Comparison of ENCODE assay signal across 12 mouse cellular contexts in the genomic region with DNA sequence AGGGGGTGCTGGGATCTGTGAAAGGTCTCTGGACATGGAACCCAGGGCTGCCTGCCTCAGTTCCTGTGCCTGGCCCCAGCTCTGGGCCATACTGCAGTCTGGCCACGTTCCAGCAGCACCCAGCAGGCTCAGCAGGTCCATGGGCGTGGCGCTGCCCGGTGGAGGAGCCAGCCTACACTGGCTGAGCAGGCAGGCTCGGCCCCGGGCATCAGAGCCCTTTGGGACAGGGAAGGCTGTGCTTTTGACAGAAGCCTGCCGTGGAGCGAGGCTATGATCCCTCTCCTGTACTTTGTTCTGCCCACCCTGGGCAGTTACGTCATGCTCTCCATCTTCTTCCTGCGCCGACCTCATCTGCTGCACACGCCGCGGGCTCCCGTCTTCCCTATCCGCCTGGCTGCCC. TPM values are rescaled to one million over a fixed set of nuclear protein-coding genes. Genes with fewer than 3 reads are reported as not detected.
A peak's percentile ranks its signal among the peaks of the same experiment; 100 is the strongest.
DNase-seq lines count a peak whose midpoint lies in the region; ATAC-seq and TF ChIP-seq lines count a peak whose summit lies in the region.
"Had no signal": no experiment of that assay in that cellular context is flagged by ENCODE, and none has a peak within 500 bp of the region (broad histone marks: within the 10 kb centered on the region; RNA-seq: fewer than 3 reads in every experiment).

A gene (plus strand): TSS at position 134 of the 400 bp plus-strand sequence.

- H3K27me3 ChIP-seq in liver, embryonic 12.5 days (replicated peaks), result no peaks in the 10 kb centered on the region
- H3K27me3 ChIP-seq in liver, embryonic 11.5 days (replicated peaks; ENCODE audit: control insufficient read depth, insufficient read depth, low read length), result no peaks in the 10 kb centered on the region
- no peaks in the 10 kb centered on the region for H3K27me3 ChIP-seq in MEL (ENCODE audit: control insufficient read depth in 1 of 2, insufficient read depth in 2 of 2, low read length in 2 of 2)

- 83% methylated on average over 16 of the region's 16 CpGs for WGBS in liver, embryonic 12.5 days (ENCODE audit: insufficient replicate concordance)
- WGBS in liver, embryonic 11.5 days, result 84% methylated on average over 16 of the region's 16 CpGs

- no peak within 1 kb of the TSS for H3K4me2 ChIP-seq in liver, embryonic 12.5 days
- H3K4me2 ChIP-seq in liver, embryonic 11.5 days, result no peak within 1 kb of the TSS

- no peak for TF ChIP-seq EP300 in MEL (IDR thresholded peaks at IDR 0.05; ENCODE audit: low read depth in 1 of 2, low read length in 2 of 2)

- ATAC-seq in liver, embryonic 12.5 days, result no peak
- no peak for ATAC-seq in liver, embryonic 11.5 days (replicated peaks; ENCODE audit: low FRiP score)
- ATAC-seq in megakaryocyte, adult 5-6 weeks (ENCODE audit: poor library complexity, severe bottlenecking), result no peak
- ATAC-seq: forebrain, embryonic 16.5 days had no signal

- H3K4me1 ChIP-seq in liver, embryonic 12.5 days, result peaks cover 55% of the 10 kb centered on the region
- H3K4me1 ChIP-seq in liver, embryonic 11.5 days (replicated peaks; ENCODE audit: control insufficient read depth, insufficient read depth, low read length), result peaks cover 23% of the 10 kb centered on the region
- H3K4me1 ChIP-seq in MEL (ENCODE audit: control insufficient read depth in 1 of 2, insufficient read depth in 2 of 2, low read length in 2 of 2), result peaks cover 5 to 10% of the 10 kb centered on the region in 2 experiments; a peak in 1 of 4 replicates

- no peak within 1 kb of the TSS for H3K4me3 ChIP-seq in liver, embryonic 12.5 days
- H3K4me3 ChIP-seq in liver, embryonic 11.5 days (ENCODE audit: low read depth, low read length), result no peak within 1 kb of the TSS
- no peak within 1 kb of the TSS for H3K4me3 ChIP-seq in MEL (ENCODE audit: control insufficient read depth in 1 of 2, insufficient read depth in 1 of 2, low read depth in 2 of 2, low read length in 2 of 2)

- no peaks in the 10 kb centered on the region for H3K79me2 ChIP-seq in MEL (ENCODE audit: control insufficient read depth, insufficient read depth, low read length, poor library complexity)

- no peak for TF ChIP-seq POLR2A in MEL (IDR thresholded peaks at IDR 0.05; ENCODE audit: control insufficient read depth in 1 of 2, insufficient read depth in 1 of 2, low read depth in 1 of 2, low read length in 2 of 2, poor library complexity in 1 of 2)

- no peak for TF ChIP-seq CTCF in MEL (IDR thresholded peaks at IDR 0.05 in 2 of 3, conservative IDR thresholded peaks at IDR 0.05 in 1 of 3; ENCODE audit: control insufficient read depth in 1 of 3, insufficient read depth in 1 of 3, low read depth in 2 of 3, low read length in 3 of 3, poor library complexity in 1 of 3, severe bottlenecking in 1 of 3)

- H3K36me3 ChIP-seq in liver, embryonic 12.5 days, result peaks cover 83% of the 10 kb centered on the region
- peaks cover 23% of the 10 kb centered on the region for H3K36me3 ChIP-seq in liver, embryonic 11.5 days (ENCODE audit: control insufficient read depth, insufficient read depth, low read length)
- H3K36me3 ChIP-seq in MEL (ENCODE audit: control insufficient read depth in 1 of 2, insufficient read depth in 2 of 2, low read length in 2 of 2), result peaks cover 0 to 3% of the 10 kb centered on the region in 2 experiments; a peak in 1 of 4 replicates

- DNase-seq in liver, embryonic 11.5 days (ENCODE audit: low spot score), result no peak
- DNase-seq in MEL (ENCODE audit: low read depth, low spot score), result no peak
- no peak for DNase-seq in gonadal fat pad, adult 2 months (ENCODE audit: low read depth)
- no peak for DNase-seq in embryo, embryonic 11 days
- DNase-seq in layer of hippocampus, postnatal 36 days, result no peak
- no peak for DNase-seq in thymus, postnatal 10 days (ENCODE audit: low spot score in 2 of 2)
- DNase-seq: retina, postnatal 1 day; thymus, postnatal 25 days had no signal

- TF ChIP-seq RAD21 in MEL (IDR thresholded peaks at IDR 0.05; ENCODE audit: low read depth, low read length), result no peak

- no peaks in the 10 kb centered on the region for H3K9me3 ChIP-seq in liver, embryonic 12.5 days (replicated peaks)
- no peaks in the 10 kb centered on the region for H3K9me3 ChIP-seq in liver, embryonic 11.5 days (ENCODE audit: control insufficient read depth, low read length)
- H3K9me3 ChIP-seq in MEL (replicated peaks; ENCODE audit: insufficient read depth, low read length), result no peaks in the 10 kb centered on the region

- H3K27ac ChIP-seq in liver, embryonic 12.5 days, result no peak within 1 kb of the TSS; the same call in 1 of the 2 replicates
- no peak within 1 kb of the TSS for H3K27ac ChIP-seq in liver, embryonic 11.5 days (ENCODE audit: low read depth, low read length)
- H3K27ac ChIP-seq in MEL (ENCODE audit: control insufficient read depth, low read depth, low read length), result no peak within 1 kb of the TSS
- H3K27ac ChIP-seq: liver, embryonic 14.5 days had no signal

- 0 out of 2 replicates have a peak within 1 kb of the TSS, but pooled peaks have one; percentile 2 for H3K9ac ChIP-seq in liver, embryonic 12.5 days
- H3K9ac ChIP-seq in liver, embryonic 11.5 days (ENCODE audit: low read depth, low read length), result no peak within 1 kb of the TSS
- H3K9ac ChIP-seq in MEL (ENCODE audit: control insufficient read depth, low read depth, low read length, poor library complexity, severe bottlenecking), result no peak within 1 kb of the TSS
- H3K9ac ChIP-seq: liver, embryonic 14.5 days had no signal

TF ChIP-seq in MEL, 35 proteins besides CTCF, POLR2A, EP300 and RAD21:
- no peak for TF ChIP-seq CHD1 (IDR thresholded peaks at IDR 0.05; ENCODE audit: low read depth, low read length)
- no peak for TF ChIP-seq GABPA (IDR thresholded peaks at IDR 0.05; ENCODE audit: low read depth, low read length)
- TF ChIP-seq MAX (IDR thresholded peaks at IDR 0.05; ENCODE audit: low read length), result no peak
- no peak for TF ChIP-seq MEF2A (IDR thresholded peaks at IDR 0.05; ENCODE audit: extremely low read depth, insufficient replicate concordance, low read depth, low read length, poor library complexity, severe bottlenecking)
- no peak for TF ChIP-seq TCF12 (IDR thresholded peaks at IDR 0.05; ENCODE audit: low read depth, low read length)
- no peak for TF ChIP-seq GATA1 (IDR thresholded peaks at IDR 0.05; ENCODE audit: low read depth, low read length)
- no peak for TF ChIP-seq POLR2AphosphoS2 (IDR thresholded peaks at IDR 0.05; ENCODE audit: low read length)
- TF ChIP-seq USF1 (IDR thresholded peaks at IDR 0.05; ENCODE audit: low read depth, low read length), result no peak
- no peak for TF ChIP-seq HCFC1 (IDR thresholded peaks at IDR 0.05; ENCODE audit: low read depth, low read length)
- no peak for TF ChIP-seq TBP (IDR thresholded peaks at IDR 0.05; ENCODE audit: low read depth, low read length)
- TF ChIP-seq ETS1 (IDR thresholded peaks at IDR 0.05; ENCODE audit: low read depth, low read length), result no peak
- TF ChIP-seq ZKSCAN1 (IDR thresholded peaks at IDR 0.05; ENCODE audit: low read depth, low read length), result no peak
- TF ChIP-seq MAZ (IDR thresholded peaks at IDR 0.05; ENCODE audit: low read depth, low read length), result no peak
- no peak for TF ChIP-seq SIN3A (IDR thresholded peaks at IDR 0.05; ENCODE audit: low read length)
- no peak for TF ChIP-seq TAL1 (IDR thresholded peaks at IDR 0.05; ENCODE audit: low read length)
- TF ChIP-seq MYC (IDR thresholded peaks at IDR 0.05; ENCODE audit: low read depth, low read length), result no peak
- no peak for TF ChIP-seq E2F4 (IDR thresholded peaks at IDR 0.05; ENCODE audit: borderline replicate concordance, low read depth, low read length)
- no peak for TF ChIP-seq JUND (IDR thresholded peaks at IDR 0.05; ENCODE audit: low read depth, low read length)
- TF ChIP-seq NELFE (IDR thresholded peaks at IDR 0.05; ENCODE audit: low read depth, low read length), result no peak
- no peak for TF ChIP-seq POLR2AphosphoS5 (IDR thresholded peaks at IDR 0.05; ENCODE audit: borderline replicate concordance, low read depth, low read length)

RNA-seq across cellular contexts. Expression of the gene that starts here (rescaled TPM):
- polyA plus RNA-seq in liver, embryonic 12.5 days (2016; fragmentation: Nextera tagmentation; extraction: Ambion mirVana), result 0.54 and 0.78 TPM in 2 replicates
- 0.87 and 0.96 TPM in 2 replicates for polyA plus RNA-seq in liver, embryonic 11.5 days (2014; fragmentation: Nextera tagmentation; extraction: Ambion mirVana)
- total RNA-seq in MEL (2012; rRNA removed), result 12.6 and 12.7 TPM in 2 replicates
- 10 to 100 TPM in 1 of 2 experiments, not detected in 1; 13.0 TPM for polyA plus RNA-seq in MEL (2012; ENCODE audit: insufficient read depth in 1 of 2, insufficient read length in 2 of 2, low read depth in 1 of 2, low replicate concordance in 2 of 2, missing spikeins in 1 of 2)
- polyA plus RNA-seq in gonadal fat pad, adult 2 months (2012; rRNA removed), result 7.6 and 51.9 TPM in 2 replicates
- 26.8 and 37.3 TPM in 2 replicates for total RNA-seq in megakaryocyte, adult 5-6 weeks (2015)
- total RNA-seq in megakaryocyte, adult 5-6 weeks (2017), result 57.9 and 71.4 TPM in 2 replicates
- 1 to 10 TPM; 2.5 to 5.1 TPM for total RNA-seq in layer of hippocampus, postnatal 36 days (2021)
